In genomic region chr8:3450670-3451069, GRCm38 (mm10) we compare ENCODE assay signal across 9 mouse cellular contexts. TPM values are rescaled to one million over a fixed set of nuclear protein-coding genes. Genes with fewer than 3 reads are reported as not detected.
DNase-seq lines count a peak whose midpoint lies in the region; ATAC-seq and TF ChIP-seq lines count a peak whose summit lies in the region.
"Had no signal": no experiment of that assay in that cellular context is flagged by ENCODE, and none has a peak within 500 bp of the region (broad histone marks: within the 10 kb centered on the region; RNA-seq: fewer than 3 reads in every experiment).

No protein-coding gene starts in this region.

- no peak overlapping the region for H3K4me2 ChIP-seq in hindbrain, embryonic 12.5 days (replicated peaks)
- no peak overlapping the region for H3K4me2 ChIP-seq in liver, postnatal 0 days (ENCODE audit: low read depth, low read length)
- no peak overlapping the region for H3K4me2 ChIP-seq in neural tube, embryonic 13.5 days
- H3K4me2 ChIP-seq: limb, embryonic 13.5 days had no signal

- 28% methylated on average over 5 of the region's 5 CpGs for WGBS in hindbrain, embryonic 12.5 days
- WGBS in liver, postnatal 0 days (ENCODE audit: insufficient replicate concordance): 46% methylated on average over 5 of the region's 5 CpGs
- 36% methylated on average over 5 of the region's 5 CpGs for WGBS in neural tube, embryonic 13.5 days

- H3K36me3 ChIP-seq in hindbrain, embryonic 12.5 days: peaks cover 92% of the 10 kb centered on the region
- peaks cover 84% of the 10 kb centered on the region for H3K36me3 ChIP-seq in liver, postnatal 0 days (replicated peaks; ENCODE audit: insufficient read depth, low read length)
- H3K36me3 ChIP-seq in neural tube, embryonic 13.5 days: peaks cover 97% of the 10 kb centered on the region

- intact Hi-C loops in gastrocnemius, adult 2 months (cut with DNase I): loop anchor here (1.0 to 5.0 kb wide), 2 partner anchors 58 to 92 kb away; partner anchors contain the start of gene Arhgef18

- DNase-seq in gastrocnemius, adult 2 months: peak; percentile 67
- no peak for DNase-seq in gastrocnemius, adult 8-10 months (ENCODE audit: low spot score in 2 of 2)
- DNase-seq in 416B (ENCODE audit: low read depth): peak; percentile 56
- peak; percentile 56 for DNase-seq in adrenal gland, adult 2 months
- peak; percentile 69 for DNase-seq in liver, postnatal 0 days

- no peak for TF ChIP-seq EP300 in liver, postnatal 0 days (IDR thresholded peaks at IDR 0.05; ENCODE audit: low read depth)

- ATAC-seq in hindbrain, embryonic 12.5 days (ENCODE audit: low FRiP score): peak; percentile 51; the same call in 1 of the 2 replicates
- peak; percentile 56 for ATAC-seq in liver, postnatal 0 days
- peak; percentile 47; the same call in 1 of the 2 replicates for ATAC-seq in neural tube, embryonic 13.5 days (ENCODE audit: low read depth)

- H3K27ac ChIP-seq in gastrocnemius, adult 2 months: no peak overlapping the region
- no peak overlapping the region for H3K27ac ChIP-seq in cortical plate, adult 2 months (ENCODE audit: insufficient read depth, low read length)
- no peak overlapping the region for H3K27ac ChIP-seq in hindbrain, embryonic 12.5 days
- H3K27ac ChIP-seq in liver, postnatal 0 days (ENCODE audit: low read depth): no peak overlapping the region
- no peak overlapping the region for H3K27ac ChIP-seq in neural tube, embryonic 13.5 days (replicated peaks)
- H3K27ac ChIP-seq: limb, embryonic 13.5 days had no signal

- no peaks in the 10 kb centered on the region for H3K4me1 ChIP-seq in cortical plate, adult 2 months (ENCODE audit: control insufficient read depth, insufficient read depth, low read length)
- H3K4me1 ChIP-seq in hindbrain, embryonic 12.5 days: no peaks in the 10 kb centered on the region
- H3K4me1 ChIP-seq in liver, postnatal 0 days (ENCODE audit: insufficient read depth): no peaks in the 10 kb centered on the region
- no peaks in the 10 kb centered on the region for H3K4me1 ChIP-seq in neural tube, embryonic 13.5 days (replicated peaks)
- H3K4me1 ChIP-seq: limb, embryonic 13.5 days had no signal

- no peak overlapping the region for H3K4me3 ChIP-seq in gastrocnemius, adult 2 months
- no peak overlapping the region for H3K4me3 ChIP-seq in cortical plate, adult 2 months (ENCODE audit: insufficient read depth, low read length)
- H3K4me3 ChIP-seq in hindbrain, embryonic 12.5 days: no peak overlapping the region
- H3K4me3 ChIP-seq in liver, postnatal 0 days (ENCODE audit: low read depth, low read length): no peak overlapping the region
- H3K4me3 ChIP-seq in neural tube, embryonic 13.5 days: no peak overlapping the region
- H3K4me3 ChIP-seq: limb, embryonic 13.5 days had no signal

- H3K27me3 ChIP-seq in hindbrain, embryonic 12.5 days: no peaks in the 10 kb centered on the region
- no peaks in the 10 kb centered on the region for H3K27me3 ChIP-seq in liver, postnatal 0 days (ENCODE audit: insufficient read depth, low read length)
- no peaks in the 10 kb centered on the region for H3K27me3 ChIP-seq in neural tube, embryonic 13.5 days
- H3K27me3 ChIP-seq: limb, embryonic 13.5 days had no signal

- no peaks in the 10 kb centered on the region; the same call in 1 of the 2 replicates for H3K9me3 ChIP-seq in hindbrain, embryonic 12.5 days (replicated peaks)
- H3K9me3 ChIP-seq in liver, postnatal 0 days (ENCODE audit: low read length): no peaks in the 10 kb centered on the region
- no peaks in the 10 kb centered on the region for H3K9me3 ChIP-seq in neural tube, embryonic 13.5 days
- H3K9me3 ChIP-seq: limb, embryonic 13.5 days had no signal

- TF ChIP-seq CTCF in gastrocnemius, adult 2 months (IDR thresholded peaks at IDR 0.05): peak; percentile 100
- peak; percentile 75 for TF ChIP-seq CTCF in cortical plate, adult 2 months (IDR thresholded peaks at IDR 0.05; ENCODE audit: extremely low read depth, insufficient read depth, low read length)
- TF ChIP-seq CTCF in liver, postnatal 0 days (IDR thresholded peaks at IDR 0.05; ENCODE audit: low read depth): peak; percentile 94

- no peak overlapping the region for H3K9ac ChIP-seq in hindbrain, embryonic 12.5 days
- no peak overlapping the region for H3K9ac ChIP-seq in liver, postnatal 0 days (replicated peaks)
- H3K9ac ChIP-seq in neural tube, embryonic 13.5 days: no peak overlapping the region
- H3K9ac ChIP-seq: limb, embryonic 13.5 days had no signal

- TF ChIP-seq POLR2A in cortical plate, adult 2 months (IDR thresholded peaks at IDR 0.05; ENCODE audit: extremely low read depth, insufficient read depth, low read length): no peak

RNA-seq across cellular contexts. Expression of gene Pex11g, which starts 16.8 kb away (rescaled TPM):
- total RNA-seq in gastrocnemius, adult 2 months (2021): 1 to 10 TPM; 2.3 to 2.6 TPM
- total RNA-seq in gastrocnemius, adult 8-10 months (2022): 1 to 10 TPM; 2.0 to 3.2 (median 2.7) TPM
- total RNA-seq in adrenal gland, adult 2 months (2021): 10 to 100 TPM; 10.4 TPM
- polyA plus RNA-seq in adrenal gland, adult 2 months (2012; rRNA removed): 11.8 and 16.9 TPM in 2 replicates
- polyA plus RNA-seq in cortical plate, adult 2 months (2012; rRNA removed): 0.89 and 1.5 TPM in 2 replicates
- 3.7 and 4.3 TPM in 2 replicates for polyA plus RNA-seq in hindbrain, embryonic 12.5 days (2016; fragmentation: Nextera tagmentation; extraction: Ambion mirVana)
- polyA plus RNA-seq in liver, postnatal 0 days (2015; fragmentation: Nextera tagmentation; extraction: Ambion mirVana): 14.8 and 14.9 TPM in 2 replicates
- 3.1 and 3.2 TPM in 2 replicates for polyA plus RNA-seq in neural tube, embryonic 13.5 days (2015; fragmentation: Nextera tagmentation; extraction: Ambion mirVana)

RNA-seq across cellular contexts. Expression of gene Tex45, which starts 20.0 kb away (rescaled TPM):
- total RNA-seq in gastrocnemius, adult 2 months (2021): not detected
- total RNA-seq in gastrocnemius, adult 8-10 months (2022): not detected
- total RNA-seq in adrenal gland, adult 2 months (2021): under 1 TPM in 1 of 2 experiments, not detected in 1; 0.17 TPM
- 0.16 and 0.17 TPM in 2 replicates for polyA plus RNA-seq in adrenal gland, adult 2 months (2012; rRNA removed)
- 0.21 and 0.30 TPM in 2 replicates for polyA plus RNA-seq in cortical plate, adult 2 months (2012; rRNA removed)
- polyA plus RNA-seq in hindbrain, embryonic 12.5 days (2016; fragmentation: Nextera tagmentation; extraction: Ambion mirVana): not detected in 2 replicates
- polyA plus RNA-seq in liver, postnatal 0 days (2015; fragmentation: Nextera tagmentation; extraction: Ambion mirVana): not detected in 2 replicates
- 0.17 TPM in 1 of 2 replicates, not detected in the other for polyA plus RNA-seq in neural tube, embryonic 13.5 days (2015; fragmentation: Nextera tagmentation; extraction: Ambion mirVana)
- polyA plus RNA-seq: limb, embryonic 13.5 days had no signal

RNA-seq across cellular contexts. Expression of gene Zfp358, which starts 42.3 kb away (rescaled TPM):
- total RNA-seq in gastrocnemius, adult 2 months (2021): 10 to 100 TPM; 30.8 to 39.3 TPM
- 10 to 100 TPM; 39.0 to 44.5 (median 41.3) TPM for total RNA-seq in gastrocnemius, adult 8-10 months (2022)
- total RNA-seq in adrenal gland, adult 2 months (2021): 10 to 100 TPM; 22.5 to 23.2 TPM
- polyA plus RNA-seq in adrenal gland, adult 2 months (2012; rRNA removed): 80.1 and 81.3 TPM in 2 replicates
- polyA plus RNA-seq in cortical plate, adult 2 months (2012; rRNA removed): 52.5 and 55.0 TPM in 2 replicates
- 77.9 and 79.9 TPM in 2 replicates for polyA plus RNA-seq in hindbrain, embryonic 12.5 days (2016; fragmentation: Nextera tagmentation; extraction: Ambion mirVana)
- polyA plus RNA-seq in liver, postnatal 0 days (2015; fragmentation: Nextera tagmentation; extraction: Ambion mirVana): 4.9 and 6.3 TPM in 2 replicates
- polyA plus RNA-seq in neural tube, embryonic 13.5 days (2015; fragmentation: Nextera tagmentation; extraction: Ambion mirVana): 76.4 and 77.7 TPM in 2 replicates

RNA-seq across cellular contexts. Expression of gene Mcoln1, which starts 49.6 kb away (rescaled TPM):
- total RNA-seq in gastrocnemius, adult 2 months (2021): 10 to 100 TPM; 23.5 to 24.9 TPM
- 10 to 100 TPM; 21.5 to 23.2 (median 22.0) TPM for total RNA-seq in gastrocnemius, adult 8-10 months (2022)
- 10 to 100 TPM; 42.5 to 45.0 TPM for total RNA-seq in adrenal gland, adult 2 months (2021)
- polyA plus RNA-seq in adrenal gland, adult 2 months (2012; rRNA removed): 1,409 and 1,463 TPM in 2 replicates
- 235 and 262 TPM in 2 replicates for polyA plus RNA-seq in cortical plate, adult 2 months (2012; rRNA removed)
- polyA plus RNA-seq in hindbrain, embryonic 12.5 days (2016; fragmentation: Nextera tagmentation; extraction: Ambion mirVana): 79.5 and 83.2 TPM in 2 replicates
- polyA plus RNA-seq in liver, postnatal 0 days (2015; fragmentation: Nextera tagmentation; extraction: Ambion mirVana): 19.9 and 20.6 TPM in 2 replicates
- 88.6 and 91.9 TPM in 2 replicates for polyA plus RNA-seq in neural tube, embryonic 13.5 days (2015; fragmentation: Nextera tagmentation; extraction: Ambion mirVana)

RNA-seq across cellular contexts. Expression of gene Arhgef18, which starts 57.9 kb away (rescaled TPM):
- total RNA-seq in gastrocnemius, adult 2 months (2021): 10 to 100 TPM in 1 of 2 experiments, 1 to 10 TPM in 1; 6.9 to 11.8 TPM
- total RNA-seq in gastrocnemius, adult 8-10 months (2022): 10 to 100 TPM in 1 of 4 experiments, 1 to 10 TPM in 3; 7.4 to 11.5 (median 9.2) TPM
- 10 to 100 TPM; 28.1 to 36.1 TPM for total RNA-seq in adrenal gland, adult 2 months (2021)
- polyA plus RNA-seq in adrenal gland, adult 2 months (2012; rRNA removed): 43.2 and 48.4 TPM in 2 replicates
- 33.0 and 34.2 TPM in 2 replicates for polyA plus RNA-seq in cortical plate, adult 2 months (2012; rRNA removed)
- 13.7 and 15.6 TPM in 2 replicates for polyA plus RNA-seq in hindbrain, embryonic 12.5 days (2016; fragmentation: Nextera tagmentation; extraction: Ambion mirVana)
- polyA plus RNA-seq in liver, postnatal 0 days (2015; fragmentation: Nextera tagmentation; extraction: Ambion mirVana): 1.8 and 1.9 TPM in 2 replicates
- 9.2 and 11.0 TPM in 2 replicates for polyA plus RNA-seq in neural tube, embryonic 13.5 days (2015; fragmentation: Nextera tagmentation; extraction: Ambion mirVana)

Comparison
In these comparisons a context has a peak if more than half of its experiments do, and no peak if none do; other contexts are left out.
1. DNase-seq: peak in gastrocnemius, adult 2 months (single experiment), 416B (single experiment), adrenal gland, adult 2 months (single experiment) and liver, postnatal 0 days (single experiment); none in gastrocnemius, adult 8-10 months (0 of 2).
2. Peak in every context shown above with its lines, with median percentiles within 50 percentile points of each other: CTCF ChIP-seq and ATAC-seq.